Mouse (Mus musculus): ENCODE measurements around the gene 4931409K22Rik.
"Not testable (repeated sequence)": the region's sequence is repeated elsewhere in the genome, so short reads cannot be mapped to it uniquely, and the experiment has no call there.

Gene 4931409K22Rik

GRCm38 (mm10) chr5:24593230-24593629 lies 36.6 kb upstream of the 4931409K22Rik start:
- no peak for DNase-seq (ENCODE audit: low spot score in 2 of 2)

- DNase-seq (ENCODE audit: low spot score in 2 of 2) = no peak
Observed at GRCm38 (mm10) chr5:24592471-24593160, 36.0 kb upstream of the 4931409K22Rik start.

DNA sequence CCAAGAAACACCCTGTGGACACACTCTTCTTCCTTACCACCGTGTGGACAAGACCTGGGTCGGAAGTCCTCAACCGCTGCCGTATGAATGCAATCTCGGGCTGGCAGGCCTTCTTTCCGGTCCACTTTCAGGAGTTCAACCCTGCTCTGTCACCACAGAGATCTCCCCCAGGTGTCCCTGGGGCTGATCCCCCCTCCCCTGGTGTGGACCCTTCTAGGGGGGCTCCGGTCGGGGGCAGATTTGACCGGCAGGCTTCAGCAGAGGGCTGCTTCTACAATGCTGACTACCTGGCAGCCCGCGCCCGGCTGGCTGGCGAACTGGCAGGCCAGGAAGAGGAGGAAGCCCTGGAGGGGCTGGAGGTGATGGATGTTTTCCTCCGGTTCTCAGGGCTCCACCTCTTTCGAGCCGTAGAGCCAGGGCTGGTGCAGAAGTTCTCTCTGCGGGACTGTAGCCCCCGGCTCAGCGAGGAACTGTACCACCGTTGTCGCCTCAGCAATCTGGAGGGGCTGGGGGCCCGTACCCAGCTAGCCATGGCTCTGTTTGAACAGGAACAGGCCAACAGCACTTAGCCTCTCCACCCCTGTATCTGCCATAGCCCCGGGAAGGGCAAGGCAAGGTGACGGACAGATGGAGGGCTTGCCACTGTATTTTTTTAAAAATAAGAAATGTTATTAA lies 35.3 kb upstream of the 4931409K22Rik start:
- DNase-seq (ENCODE audit: low spot score in 2 of 2) = no peak

GRCm38 (mm10) chr5:24591268-24591721 lies 34.7 kb upstream of the 4931409K22Rik start:
- DNase-seq (ENCODE audit: low spot score in 2 of 2) = no peak

DNA sequence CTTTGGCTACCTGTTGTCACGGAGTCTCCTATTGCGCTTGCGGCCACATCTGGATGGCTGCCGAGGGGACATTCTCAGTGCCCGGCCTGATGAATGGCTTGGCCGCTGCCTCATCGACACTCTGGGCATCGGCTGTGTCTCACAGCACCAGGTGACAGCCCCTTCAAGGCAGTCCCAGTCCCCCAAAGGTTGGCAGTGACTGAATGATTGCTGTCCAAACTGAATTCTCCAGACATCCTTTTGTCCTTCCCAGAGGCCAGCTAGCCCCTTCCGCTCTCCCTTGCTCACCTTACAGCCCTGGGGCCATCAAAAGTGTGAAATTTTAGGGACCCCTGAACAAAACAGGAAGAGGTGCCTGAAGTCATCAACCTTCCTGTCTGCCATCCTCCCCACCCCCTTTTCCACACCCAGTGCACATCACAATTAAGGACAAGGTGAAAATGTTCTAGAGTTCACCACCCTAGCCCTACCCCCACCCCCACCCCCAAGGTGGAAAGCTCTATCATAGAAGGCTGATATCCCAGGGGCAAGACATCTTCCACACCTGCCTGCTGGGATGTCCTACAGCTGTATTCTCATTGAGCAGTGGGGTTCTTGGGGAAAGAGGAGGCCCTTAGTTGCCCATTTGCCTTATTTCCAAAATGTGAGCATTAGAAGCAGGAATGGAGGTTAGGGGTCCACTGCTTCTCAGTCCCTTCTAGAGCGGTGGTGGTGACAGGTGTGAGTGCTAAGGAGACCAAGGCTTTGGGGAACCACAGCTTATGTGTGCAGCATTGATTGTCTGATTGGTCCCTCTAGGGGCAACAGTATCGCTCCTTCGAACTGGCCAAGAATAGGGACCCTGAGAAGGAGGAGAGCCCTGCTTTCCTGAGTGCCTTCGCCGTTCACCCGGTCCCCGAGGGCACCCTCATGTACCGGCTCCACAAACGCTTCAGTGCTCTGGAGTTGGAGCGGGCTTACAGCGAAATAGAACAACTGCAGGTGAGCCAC lies 33.2 kb upstream of the 4931409K22Rik start:
- no peak for DNase-seq (ENCODE audit: low spot score in 2 of 2)

DNA sequence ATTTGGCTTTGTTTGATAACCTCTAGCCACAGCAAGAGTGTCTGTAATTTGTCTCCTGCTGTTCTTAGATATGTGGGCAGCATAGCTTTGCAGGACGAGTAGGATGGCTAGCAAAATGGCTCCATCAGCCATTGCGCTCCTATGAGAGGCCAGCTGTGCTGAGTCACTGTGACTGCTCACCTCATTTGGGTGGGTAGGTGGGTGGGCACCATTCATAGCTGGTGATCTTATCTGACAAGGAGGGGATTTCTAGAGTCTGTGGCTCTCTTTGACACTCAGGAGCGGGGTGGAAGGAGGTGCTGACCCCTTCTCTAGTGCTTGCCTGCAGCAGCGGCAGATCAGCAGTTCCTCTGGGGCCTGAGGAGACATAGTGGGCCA lies 30.6 kb upstream of the 4931409K22Rik start:
- no peak for DNase-seq (ENCODE audit: low spot score in 2 of 2)

- DNase-seq (ENCODE audit: low spot score in 2 of 2) = peak; percentile 81 to 83
Observed at GRCm38 (mm10) chr5:24586547-24587199, 30.1 kb upstream of the 4931409K22Rik start, which contains the start of gene Chpf2. TSS of gene Chpf2 (plus strand) at chr5:24586741.

DNA sequence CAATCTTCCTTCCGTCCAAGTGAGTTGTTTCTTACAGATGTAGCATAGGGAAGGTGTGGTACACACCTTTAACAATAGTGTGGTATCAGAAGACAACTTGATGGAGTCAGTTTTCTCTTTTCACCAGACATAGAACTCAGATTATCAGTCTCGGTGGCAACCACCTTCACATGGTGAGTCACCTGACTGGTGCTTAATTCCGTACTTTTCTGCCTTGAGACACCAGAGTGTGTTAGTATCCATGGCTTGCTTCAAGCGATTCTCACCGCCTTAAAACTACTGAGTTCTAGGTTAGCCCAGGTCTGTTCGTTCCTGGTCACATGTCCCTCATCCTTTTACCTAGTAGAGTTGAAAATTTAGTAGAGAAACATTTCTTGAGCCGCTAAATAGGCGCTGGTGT lies 29.5 kb upstream of the 4931409K22Rik start:
- no peak for DNase-seq (ENCODE audit: low spot score in 2 of 2)

DNA sequence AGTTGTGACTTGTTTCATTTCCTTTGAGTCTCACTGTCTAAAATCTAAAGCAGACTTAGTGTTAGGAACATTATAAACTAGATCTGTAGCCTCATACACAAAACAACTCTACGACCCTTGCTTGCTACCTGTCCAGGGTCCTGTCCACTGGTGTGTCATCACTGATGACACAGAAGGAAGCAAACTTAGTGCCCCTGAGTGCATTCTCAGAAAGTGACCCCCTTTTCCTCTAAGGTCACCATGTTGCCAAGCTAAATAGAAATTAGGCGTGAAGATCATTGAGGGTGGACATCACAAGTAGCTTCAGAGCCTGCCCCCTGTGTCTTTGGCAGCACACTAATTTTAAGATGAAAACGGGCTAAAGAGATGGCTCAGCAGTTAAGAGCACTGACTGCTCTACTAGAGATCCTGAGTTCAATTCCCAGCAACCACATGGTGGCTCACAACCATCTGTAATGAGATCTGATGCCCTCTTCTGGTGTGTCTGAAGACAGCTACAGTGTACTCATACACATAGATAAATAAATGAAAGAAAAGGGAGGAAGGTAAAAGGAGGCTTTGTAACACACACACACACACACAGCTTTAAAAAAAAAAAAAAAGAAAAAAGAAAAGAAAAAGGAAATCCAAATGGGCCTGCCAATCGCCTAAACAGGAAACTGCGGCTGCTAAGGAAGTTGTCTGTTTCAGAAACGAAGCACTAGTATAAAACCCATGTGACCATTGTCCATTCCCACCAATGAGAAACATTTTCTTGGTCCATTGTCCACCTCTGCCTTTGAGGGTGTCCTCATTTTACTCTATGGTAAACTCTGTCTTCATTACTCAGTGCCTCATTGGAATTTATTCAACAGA lies 21.7 kb upstream of the 4931409K22Rik start:
- no peak for DNase-seq (ENCODE audit: low spot score in 2 of 2)

DNA sequence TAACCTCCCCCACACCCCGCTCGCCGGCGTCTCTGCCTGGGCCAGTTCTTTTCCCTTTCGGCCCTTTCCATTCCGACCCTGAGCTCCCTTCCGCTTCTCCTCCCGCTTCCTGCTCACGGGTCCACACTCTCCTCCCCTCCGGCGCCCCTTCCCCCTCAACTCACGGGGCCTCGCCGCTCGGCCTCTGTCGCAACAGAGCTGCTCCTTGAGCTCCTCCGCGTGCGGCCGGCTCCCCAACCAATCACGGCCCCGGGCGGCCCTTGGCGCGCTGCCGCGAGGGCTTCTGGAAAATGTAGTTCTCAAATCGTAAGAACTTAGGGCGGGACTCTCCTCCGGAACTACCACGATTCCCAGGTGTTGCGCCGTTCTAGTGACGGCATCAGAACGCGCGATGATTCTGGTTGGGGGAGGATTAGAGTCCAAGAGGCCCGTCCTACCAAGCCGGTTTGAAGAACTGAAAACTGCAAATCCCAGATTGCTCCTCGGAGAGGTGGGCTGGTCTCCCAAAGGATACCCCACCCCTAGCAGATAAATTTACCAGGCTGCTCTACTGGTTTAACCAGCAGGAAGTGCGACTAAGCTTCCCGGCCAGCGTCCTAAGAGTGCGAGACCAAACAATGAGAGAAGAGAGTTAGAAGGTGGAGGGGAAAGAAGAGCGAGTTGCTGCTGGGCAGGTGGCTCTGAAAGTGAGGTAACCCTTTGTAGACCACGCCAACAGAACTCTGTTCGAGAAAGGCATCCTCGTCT lies 20.7 kb upstream of the 4931409K22Rik start, which contains the start of gene Abcf2:
Gene Abcf2, minus strand, starts transcription at position 285 of the 747 bp plus-strand sequence.
- DNase-seq (ENCODE audit: low spot score in 2 of 2) = peak; percentile 99 to 100

DNA sequence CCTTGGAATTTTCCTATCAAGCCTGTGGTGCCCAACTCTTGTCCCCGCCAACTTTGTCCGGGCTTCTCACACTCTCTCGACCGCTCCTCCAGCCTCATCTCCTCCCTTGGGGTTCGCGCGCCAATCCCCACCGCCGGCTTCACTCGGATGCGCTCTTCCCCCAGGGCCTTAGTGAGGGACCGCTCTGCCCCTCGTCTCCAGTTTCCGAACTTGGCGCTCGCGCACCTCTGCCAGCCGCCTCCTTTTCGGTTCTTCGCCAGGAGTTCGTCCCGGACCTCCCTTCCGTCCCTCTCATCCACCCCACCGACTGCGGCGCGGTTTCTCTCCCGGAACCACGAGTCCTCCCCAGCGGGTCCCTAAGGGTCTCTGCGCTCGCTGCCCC lies 20.2 kb upstream of the 4931409K22Rik start:
- no peak for DNase-seq (ENCODE audit: low spot score in 2 of 2)

DNA sequence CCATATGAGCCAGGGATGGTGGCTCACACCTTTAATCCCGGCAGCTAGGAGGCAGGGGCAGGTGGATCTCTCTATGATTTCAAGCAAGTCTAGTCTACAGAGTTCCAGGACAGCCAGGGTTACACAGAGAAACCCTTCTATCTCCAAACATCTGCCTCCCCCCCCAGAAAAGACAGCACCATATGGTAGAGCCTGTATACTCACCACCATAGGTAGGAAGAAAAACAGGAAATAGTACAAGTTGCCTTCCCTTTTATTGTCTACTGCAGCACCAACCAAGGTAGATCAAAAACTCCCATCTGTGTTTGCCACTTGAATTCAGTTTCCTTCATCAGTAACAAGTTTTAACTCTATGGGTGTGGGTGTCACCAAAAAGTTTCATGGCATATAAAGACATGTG lies 19.3 kb upstream of the 4931409K22Rik start:
- DNase-seq (ENCODE audit: low spot score in 2 of 2) = no peak

DNA sequence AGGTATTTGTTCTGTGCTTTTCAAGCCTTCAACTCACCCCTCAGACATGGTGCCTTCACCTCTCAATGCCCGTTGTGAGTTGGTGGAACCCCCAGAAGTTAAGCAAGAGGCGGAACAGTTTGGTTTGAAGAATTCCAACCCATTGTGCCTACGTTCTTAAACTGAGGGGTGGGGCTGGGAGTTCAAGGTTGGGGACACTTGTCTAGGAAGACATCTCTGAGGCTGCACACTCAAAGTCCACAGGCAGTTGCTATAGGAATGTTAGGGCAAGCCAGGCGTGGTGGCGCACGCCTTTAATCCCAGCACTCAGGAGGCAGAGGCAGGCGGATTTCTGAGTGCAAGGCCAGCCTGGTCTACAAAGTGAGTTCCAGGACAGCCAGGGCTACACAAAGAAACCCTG lies 1.3 kb downstream of the 4931409K22Rik start:
- DNase-seq (ENCODE audit: low spot score in 2 of 2) = not testable (repeated sequence)

DNA sequence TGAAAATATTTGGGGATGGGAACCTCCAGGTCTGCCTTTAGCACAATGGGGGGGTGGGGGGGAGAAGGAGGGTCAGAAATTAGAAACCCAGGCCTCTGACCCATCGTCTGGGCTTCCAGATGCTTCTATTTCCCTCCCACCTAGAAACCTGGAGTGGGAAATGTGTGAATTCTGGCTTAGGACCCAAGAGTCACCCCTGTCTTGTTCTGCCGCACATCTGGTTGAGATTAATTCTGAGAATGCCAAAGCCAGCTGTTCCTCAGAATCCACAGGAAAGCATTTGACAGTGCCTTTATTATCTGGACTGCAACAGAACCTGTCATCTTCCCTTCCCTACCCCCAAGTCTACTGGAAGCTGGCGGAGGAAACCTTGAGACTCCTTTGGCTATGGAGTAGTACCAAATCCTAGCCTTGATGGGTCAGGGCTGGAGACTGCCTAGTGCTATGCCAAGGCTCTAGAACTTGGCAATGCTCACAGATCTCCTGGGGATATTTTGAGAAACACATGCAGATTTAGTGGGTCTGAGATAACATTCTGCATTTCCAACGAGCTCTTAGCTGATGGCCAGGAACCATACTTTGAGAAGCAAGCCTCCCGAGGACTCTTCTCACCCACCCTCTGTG lies 2.9 kb downstream of the 4931409K22Rik start:
- DNase-seq (ENCODE audit: low spot score in 2 of 2) = no peak

DNA sequence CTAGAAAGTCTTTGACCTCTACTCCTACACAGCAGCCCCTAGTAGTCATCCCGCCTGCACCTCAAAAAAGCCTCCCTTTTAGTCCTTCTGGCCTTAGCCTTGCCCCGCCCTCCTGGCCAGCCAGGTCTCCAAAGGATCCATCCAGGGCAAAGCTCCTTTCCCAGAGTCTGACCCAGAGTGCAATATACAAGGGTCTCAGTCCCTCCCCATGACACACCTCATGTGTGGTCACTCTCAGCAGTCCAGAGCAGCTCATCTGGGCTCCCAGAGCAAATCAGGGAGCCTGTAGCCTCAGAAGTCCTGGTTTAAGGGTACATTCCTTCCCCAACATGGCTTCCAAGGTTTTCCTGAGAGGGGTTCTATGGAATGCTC lies 5.3 kb downstream of the 4931409K22Rik start:
- no peak for DNase-seq (ENCODE audit: low spot score in 2 of 2)

GRCm38 (mm10) chr5:24550598-24551316 lies 5.9 kb downstream of the 4931409K22Rik start:
- DNase-seq (ENCODE audit: low spot score in 2 of 2) = no peak

DNA sequence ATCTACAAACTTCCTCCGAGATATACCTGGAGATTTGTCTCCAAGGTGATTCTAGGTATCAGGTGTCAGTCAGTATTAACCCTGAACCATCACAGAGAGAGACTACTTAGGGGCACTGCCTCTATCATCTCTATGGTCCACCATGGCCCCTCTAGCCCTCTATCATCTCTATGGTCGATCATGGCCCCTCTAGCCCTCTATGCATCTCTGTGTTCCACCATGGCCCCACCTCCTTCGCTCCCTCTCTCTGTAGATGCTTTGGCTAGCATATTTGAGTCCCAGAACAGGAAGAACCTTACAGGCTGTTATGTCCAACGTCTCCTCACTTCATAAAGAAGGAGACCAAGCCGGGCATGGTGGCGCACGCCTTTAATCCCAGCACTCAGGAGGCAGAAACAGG lies 14.0 kb downstream of the 4931409K22Rik start:
- DNase-seq (ENCODE audit: low spot score in 2 of 2) = no peak

DNA sequence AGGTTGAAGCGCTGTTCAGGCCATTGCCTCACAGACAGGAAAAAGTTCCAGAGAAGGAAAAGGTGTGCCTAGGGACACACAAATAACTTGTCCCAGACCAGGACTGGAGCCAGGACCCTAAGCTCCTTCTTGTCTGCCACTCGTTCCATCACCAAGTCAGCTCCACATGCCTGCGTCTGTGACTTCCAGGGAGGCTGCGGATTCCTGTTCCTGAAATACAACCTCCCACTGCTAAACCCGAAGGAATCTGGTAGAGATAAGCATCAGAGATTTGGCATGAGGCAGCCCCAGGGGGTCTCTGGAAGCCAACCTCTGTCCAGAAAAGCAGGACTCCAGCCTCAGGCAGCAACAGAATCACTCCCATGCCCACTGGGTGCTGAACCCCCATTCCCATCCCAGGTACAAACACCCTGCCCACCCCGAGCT lies 15.5 kb downstream of the 4931409K22Rik start:
- no peak for DNase-seq (ENCODE audit: low spot score in 2 of 2)
